Mouse (Mus musculus) hindbrain, embryonic 15.5 days (tissue): ENCODE measurements around the gene B4galnt4. TPM values are rescaled to one million over a fixed set of nuclear protein-coding genes. Genes with fewer than 3 reads are reported as not detected.

Experiments used
- ATAC-seq: fragments of 200-750 bp; cut with Nextera tagmentation; 2 replicates; pipeline ENCODE4 v1.8.0; 2017; ENCODE audit warnings: low read depth, moderate number of reproducible peaks, moderate TSS enrichment; ENCODE audit not compliant: low FRiP score
- H3K27ac ChIP-seq: fragments of 300-500 bp; sonication (generic); replicated peaks from 2 replicates; pipeline ENCODE4 v1.5.1; 2015; ENCODE audit warnings: mild to moderate bottlenecking, inconsistent platforms
- H3K27me3 ChIP-seq: fragments of 300-500 bp; sonication (generic); 2 replicates; pipeline ENCODE4 v1.6.1; 2015; ENCODE audit warnings: control low read depth, inconsistent platforms
- H3K36me3 ChIP-seq: fragments of 300-500 bp; sonication (generic); 2 replicates; pipeline ENCODE4 v1.6.1; 2015; ENCODE audit warnings: control low read depth, inconsistent platforms
- H3K4me1 ChIP-seq: fragments of 300-500 bp; sonication (generic); replicated peaks from 2 replicates; pipeline ENCODE4 v1.6.1; 2015; ENCODE audit warnings: control low read depth, inconsistent platforms
- H3K4me2 ChIP-seq: fragments of 300-500 bp; sonication (generic); 2 replicates; pipeline ENCODE4 v1.6.1; 2015; ENCODE audit warnings: moderate library complexity, mild to moderate bottlenecking, inconsistent platforms
- H3K4me3 ChIP-seq: fragments of 300-500 bp; sonication (generic); 2 replicates; pipeline ENCODE4 v1.5.1; 2015; ENCODE audit warnings: mild to moderate bottlenecking, inconsistent platforms
- H3K9ac ChIP-seq: fragments of 300-500 bp; sonication (generic); 2 replicates; pipeline ENCODE4 v1.6.1; 2015; ENCODE audit warnings: inconsistent platforms
- H3K9me3 ChIP-seq: fragments of 300-500 bp; sonication (generic); 2 replicates; pipeline ENCODE4 v1.6.1; 2016; ENCODE audit warnings: control low read depth, inconsistent platforms
- WGBS: fragments of 180-500 bp; shearing (Covaris S2); methylation state at CpG from one replicate; pipeline ENCODE4 v1.1.7; 2015; 5-methylcytosine and 5-hydroxymethylcytosine counted together
- polyA plus RNA-seq: library from polyadenylated mRNA; unstranded; fragments of >200 nt; fragmentation: Nextera tagmentation; extraction: Ambion mirVana; gene quantifications from 2 replicates; pipeline ENCODE4 v1.2.1, GENCODE M21; 2015

The B4galnt4 gene
- polyA plus RNA-seq, 1 experiment from 2014 or later = 57.3 TPM

DNA sequence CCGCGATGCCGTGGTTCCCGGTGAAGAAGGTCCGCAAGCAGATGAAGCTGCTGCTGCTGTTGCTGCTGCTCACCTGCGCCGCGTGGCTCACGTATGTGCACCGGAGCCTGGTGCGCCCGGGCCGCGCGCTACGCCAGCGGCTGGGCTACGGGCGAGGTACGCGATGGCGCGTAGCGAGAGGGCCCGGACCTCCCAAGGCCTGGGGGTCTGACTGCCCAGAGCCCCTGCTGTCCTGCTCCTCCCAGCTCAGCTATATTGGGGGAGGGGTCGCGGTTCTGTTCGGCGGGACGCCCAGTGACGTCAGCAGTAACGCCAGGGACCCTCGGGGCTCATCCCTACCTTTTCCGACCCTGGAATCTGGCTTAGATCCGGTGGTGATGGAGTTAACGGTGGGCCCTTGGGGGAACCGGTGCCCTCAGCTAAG, 377 bp downstream of the B4galnt4 start:
- H3K27me3 ChIP-seq = no peaks in the 10 kb centered on the region
- peak overlapping the region; percentile 94 for H3K27ac ChIP-seq
- under 1% methylated on average over 37 of the region's 37 CpGs for WGBS

DNA sequence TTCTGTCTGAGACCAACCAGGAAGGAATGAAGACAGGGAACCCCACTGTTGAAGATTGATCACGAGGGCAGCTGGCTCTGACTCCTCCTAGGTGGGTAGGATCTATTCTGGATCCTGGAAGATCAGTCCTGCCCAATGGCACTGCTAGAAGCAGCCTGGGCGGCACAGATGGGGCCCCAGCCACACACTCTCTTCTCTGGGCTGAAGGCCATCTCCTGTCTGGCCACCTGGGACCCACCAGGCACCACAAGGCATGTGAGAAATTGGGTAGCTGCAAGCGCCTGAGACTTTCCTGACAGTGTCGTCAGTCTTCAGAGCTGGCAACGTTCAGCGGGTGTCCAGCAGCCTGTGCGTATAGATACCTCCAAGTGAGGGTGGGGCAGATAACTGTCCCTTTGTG, 1.6 kb downstream of the B4galnt4 start:
- WGBS = 65% methylated on average over 7 of the region's 7 CpGs
- Histone ChIP-seq H3K9me3 (no peaks in the 10 kb centered on the region), H3K4me1 (peaks cover 34% of the 10 kb centered on the region), H3K4me3 (peak overlapping the region; percentile 76; the same call in 1 of the 2 replicates), H3K27me3 (no peaks in the 10 kb centered on the region), H3K9ac (peak overlapping the region; percentile 94; the same call in 1 of the 2 replicates), H3K36me3 (peaks cover 29% of the 10 kb centered on the region), H3K27ac (no peak overlapping the region), H3K4me2 (peak overlapping the region; percentile 62)
- ATAC-seq = no peak

More for the DNA sequence above, 377 bp downstream of the B4galnt4 start:
- Histone ChIP-seq H3K4me1 (peaks cover 34% of the 10 kb centered on the region), H3K9ac (peak overlapping the region; percentile 94), H3K4me3 (peak overlapping the region; percentile 76), H3K36me3 (peaks cover 24% of the 10 kb centered on the region), H3K4me2 (peak overlapping the region; percentile 62), H3K9me3 (no peaks in the 10 kb centered on the region)
- ATAC-seq = peak; percentile 59

DNA sequence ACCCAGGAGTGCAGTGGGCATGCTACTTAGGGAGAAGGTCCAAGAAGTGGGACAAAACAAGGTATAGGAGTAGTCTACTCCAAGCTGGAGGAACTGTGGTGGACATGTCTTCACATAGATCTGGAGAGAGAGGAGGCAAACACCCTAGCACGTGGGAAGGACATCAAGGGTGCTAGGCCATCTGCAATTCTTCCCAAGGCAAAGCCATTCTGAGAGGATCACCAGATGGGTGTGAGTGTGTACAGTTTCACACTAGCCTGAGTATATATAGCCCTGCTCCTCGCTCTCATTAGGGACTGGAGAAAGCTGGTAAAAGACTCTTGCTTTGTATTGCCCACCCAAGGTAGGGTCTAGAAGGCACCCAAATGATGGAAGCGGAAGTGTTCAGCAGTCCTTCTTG, 2.4 kb downstream of the B4galnt4 start:
- WGBS = 97% methylated on average over 3 of the region's 3 CpGs
- Histone ChIP-seq H3K9ac (no peak overlapping the region), H3K4me2 (no peak overlapping the region), H3K4me3 (no peak overlapping the region), H3K27ac (no peak overlapping the region), H3K27me3 (no peaks in the 10 kb centered on the region), H3K9me3 (no peaks in the 10 kb centered on the region), H3K4me1 (peaks cover 34% of the 10 kb centered on the region), H3K36me3 (peaks cover 36% of the 10 kb centered on the region)
- ATAC-seq = no peak

DNA sequence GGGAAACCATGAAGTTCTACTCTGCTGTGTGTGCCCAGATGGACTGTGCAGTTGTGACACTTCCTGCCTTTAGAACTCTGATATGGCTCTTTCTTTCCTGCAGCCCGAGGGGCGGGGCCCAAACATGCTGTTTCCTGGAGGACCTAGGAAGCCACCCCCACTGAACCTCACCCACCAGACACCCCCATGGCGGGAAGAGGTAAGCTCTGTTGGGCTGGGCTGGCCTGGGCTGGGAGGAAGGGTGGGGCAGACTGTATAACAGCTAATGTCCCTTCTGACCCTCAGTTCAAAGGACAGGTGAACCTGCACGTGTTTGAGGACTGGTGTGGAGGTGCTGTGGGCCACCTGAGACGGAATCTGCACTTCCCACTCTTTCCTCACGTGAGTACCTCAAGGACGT, 3.3 kb downstream of the B4galnt4 start:
- no peak overlapping the region for H3K4me3 ChIP-seq
- ATAC-seq = no peak
- peaks cover 31% of the 10 kb centered on the region for H3K4me1 ChIP-seq
- H3K9ac ChIP-seq = no peak overlapping the region
- H3K4me2 ChIP-seq = no peak overlapping the region
- no peaks in the 10 kb centered on the region for H3K27me3 ChIP-seq
- 92% methylated on average over 7 of the region's 7 CpGs for WGBS
- H3K27ac ChIP-seq = no peak overlapping the region
- H3K36me3 ChIP-seq = peaks cover 43% of the 10 kb centered on the region
- H3K9me3 ChIP-seq = no peaks in the 10 kb centered on the region

DNA sequence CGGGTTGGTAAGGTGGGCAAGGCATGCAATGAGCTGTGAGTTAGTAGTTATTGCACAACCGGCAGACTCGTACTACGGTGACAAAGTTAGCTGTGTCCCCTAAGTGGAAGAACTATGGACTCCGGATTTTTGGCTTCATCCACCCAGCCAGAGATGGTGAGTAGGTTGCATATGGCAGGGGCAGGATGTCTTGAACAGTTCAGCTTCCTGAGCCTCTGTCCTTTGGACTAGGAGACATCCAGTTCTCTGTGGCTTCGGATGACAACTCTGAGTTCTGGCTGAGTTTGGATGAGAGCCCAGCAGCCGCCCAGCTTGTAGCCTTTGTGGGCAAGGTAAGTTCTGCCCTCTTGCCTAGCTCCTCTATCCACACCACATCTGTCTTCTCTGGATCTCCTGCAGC, 3.7 kb downstream of the B4galnt4 start:
- H3K9ac ChIP-seq = no peak overlapping the region
- no peak overlapping the region for H3K4me3 ChIP-seq
- H3K27ac ChIP-seq = no peak overlapping the region
- no peak overlapping the region for H3K4me2 ChIP-seq
- peaks cover 29% of the 10 kb centered on the region for H3K4me1 ChIP-seq
- H3K36me3 ChIP-seq = peaks cover 43% of the 10 kb centered on the region
- H3K27me3 ChIP-seq = no peaks in the 10 kb centered on the region
- no peak for ATAC-seq
- 94% methylated on average over 7 of the region's 7 CpGs for WGBS
- no peaks in the 10 kb centered on the region for H3K9me3 ChIP-seq

DNA sequence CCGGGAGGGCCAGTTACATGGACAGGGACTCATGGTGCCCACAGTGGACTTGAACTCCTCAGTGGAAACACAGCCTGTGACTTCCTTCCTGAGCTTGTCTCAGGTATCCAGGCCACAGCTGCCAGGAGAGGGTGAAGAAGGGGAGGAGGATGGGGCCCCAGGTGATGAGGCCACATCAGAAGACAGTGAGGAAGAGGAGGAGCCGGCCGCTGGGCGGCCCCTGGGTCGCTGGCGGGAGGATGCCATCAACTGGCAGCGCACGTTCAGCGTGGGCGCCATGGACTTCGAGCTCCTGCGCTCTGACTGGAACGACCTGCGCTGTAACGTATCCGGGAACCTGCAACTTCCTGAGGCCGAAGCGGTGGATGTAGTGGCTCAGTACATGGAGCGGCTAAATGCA, 7.4 kb downstream of the B4galnt4 start:
- no peak for ATAC-seq
- no peak overlapping the region for H3K9ac ChIP-seq
- no peak overlapping the region for H3K4me2 ChIP-seq
- peaks cover 43% of the 10 kb centered on the region for H3K36me3 ChIP-seq
- peaks cover 26% of the 10 kb centered on the region for H3K4me1 ChIP-seq
- no peaks in the 10 kb centered on the region for H3K27me3 ChIP-seq
- H3K27ac ChIP-seq = no peak overlapping the region
- no peak overlapping the region for H3K4me3 ChIP-seq
- H3K9me3 ChIP-seq = no peaks in the 10 kb centered on the region
- WGBS = 74% methylated on average over 19 of the region's 19 CpGs

DNA sequence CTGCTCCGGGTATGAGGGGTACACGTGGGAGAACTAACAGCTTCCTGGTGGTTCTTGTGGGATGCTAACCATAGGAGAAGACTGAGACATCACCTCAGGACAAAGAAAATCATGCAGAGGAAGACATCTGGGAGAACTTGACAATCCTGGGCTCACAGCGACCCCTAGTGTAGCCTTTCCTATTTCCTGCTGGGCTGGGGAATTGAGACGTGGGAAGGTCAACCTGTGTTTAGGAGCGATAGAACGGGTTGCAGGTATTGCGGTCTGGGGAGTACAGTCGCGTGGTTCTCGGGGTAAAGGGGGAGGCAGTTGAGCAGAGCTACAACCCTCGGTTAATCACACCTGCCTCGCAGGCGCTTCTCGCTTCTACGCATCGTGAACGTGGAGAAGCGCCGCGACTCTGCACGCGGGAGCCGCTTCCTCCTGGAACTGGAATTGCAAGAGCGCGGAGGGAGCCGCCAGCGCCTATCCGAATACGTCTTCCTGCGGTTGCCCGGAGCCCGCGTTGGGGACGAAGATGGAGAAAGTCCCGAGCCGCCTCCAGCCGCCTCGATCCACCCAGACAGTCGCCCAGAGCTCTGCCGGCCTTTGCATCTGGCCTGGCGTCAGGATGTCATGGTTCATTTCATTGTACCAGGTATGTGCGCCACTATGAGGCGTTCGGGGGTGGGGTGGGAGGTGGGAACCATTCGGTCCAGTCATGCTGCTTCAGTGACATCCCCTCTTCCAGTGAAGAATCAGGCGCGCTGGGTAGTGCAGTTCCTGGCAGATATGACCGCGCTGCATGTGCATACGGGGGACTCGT, 9.4 kb downstream of the B4galnt4 start:
- Histone ChIP-seq H3K9me3 (no peaks in the 10 kb centered on the region), H3K4me1 (peaks cover 26% of the 10 kb centered on the region), H3K36me3 (peaks cover 27% of the 10 kb centered on the region), H3K9ac (peak overlapping the region; percentile 54), H3K27ac (peak overlapping the region; percentile 90), H3K4me3 (peak overlapping the region; percentile 39), H3K4me2 (peak overlapping the region; percentile 66), H3K27me3 (no peaks in the 10 kb centered on the region)
- WGBS = 1% methylated on average over 51 of the region's 51 CpGs
- peak; percentile 67 for ATAC-seq

DNA sequence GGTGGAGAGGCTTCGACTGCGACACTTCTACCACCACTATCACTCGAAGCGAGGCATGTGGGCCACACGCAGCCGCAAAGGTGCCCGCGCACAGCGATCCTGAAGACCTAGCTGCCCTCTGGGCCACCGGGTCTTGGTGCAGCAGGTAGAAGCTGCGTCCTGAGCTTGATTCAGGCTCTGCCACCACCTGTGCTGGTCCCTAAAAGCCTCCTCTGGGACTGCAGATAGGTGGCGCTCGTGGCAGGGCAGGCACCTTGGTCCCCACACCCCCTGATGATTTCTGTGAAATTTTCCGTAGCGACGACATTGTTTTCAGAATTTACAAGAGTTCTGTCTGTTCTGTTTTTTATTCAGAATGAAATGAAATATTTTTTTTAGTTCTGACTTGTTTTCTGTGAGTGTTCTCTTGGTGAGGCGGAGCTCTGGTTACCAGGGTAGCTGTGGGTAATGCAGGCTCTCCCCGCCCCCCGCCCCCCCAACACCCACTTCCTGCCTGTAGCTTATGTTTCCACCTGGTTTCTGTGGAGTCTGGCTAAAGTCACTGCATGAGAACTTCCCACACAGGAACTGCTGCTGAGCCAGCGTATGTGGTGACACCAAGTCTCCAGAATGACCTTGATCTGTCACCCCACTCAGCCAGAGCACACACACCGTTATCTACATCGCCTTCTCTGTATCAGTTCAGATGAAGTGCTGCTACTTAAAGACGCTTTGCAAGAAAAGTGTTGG, 11.3 kb downstream of the B4galnt4 start:
- Histone ChIP-seq H3K4me2 (peak overlapping the region; percentile 8; the same call in 1 of the 2 replicates), H3K27me3 (no peaks in the 10 kb centered on the region), H3K36me3 (peaks cover 17% of the 10 kb centered on the region), H3K27ac (no peak overlapping the region), H3K4me1 (peaks cover 26% of the 10 kb centered on the region), H3K9me3 (no peaks in the 10 kb centered on the region), H3K9ac (no peak overlapping the region), H3K4me3 (no peak overlapping the region)
- ATAC-seq = no peak
- 34% methylated on average over 23 of the region's 23 CpGs for WGBS

DNA sequence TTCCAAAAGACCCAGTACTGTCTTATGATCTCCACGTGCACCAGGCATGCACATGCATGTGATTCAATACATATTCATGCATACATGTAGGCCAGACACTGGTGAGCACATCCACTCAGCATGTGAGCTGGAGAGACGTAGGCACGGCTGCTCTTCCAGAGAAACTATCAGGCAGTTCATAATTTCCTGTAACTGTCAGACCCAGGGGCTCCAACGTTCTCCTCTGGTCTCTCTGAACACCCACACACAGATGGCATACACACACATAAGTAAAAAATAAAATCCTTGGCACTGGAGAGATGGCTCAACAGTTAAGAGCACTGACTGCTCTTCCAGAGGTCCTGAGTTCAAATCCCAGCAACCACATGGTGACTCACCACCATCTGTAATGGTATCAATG, 12.9 kb downstream of the B4galnt4 start:
- H3K9me3 ChIP-seq = no peaks in the 10 kb centered on the region
- WGBS = 86% methylated on average over 4 of the region's 4 CpGs
- no peak overlapping the region for H3K4me2 ChIP-seq
- H3K4me1 ChIP-seq = peaks cover 26% of the 10 kb centered on the region
- no peaks in the 10 kb centered on the region for H3K27me3 ChIP-seq
- no peak overlapping the region for H3K4me3 ChIP-seq
- ATAC-seq = no peak
- no peak overlapping the region for H3K27ac ChIP-seq
- H3K36me3 ChIP-seq = peaks cover 3% of the 10 kb centered on the region; the same call in 1 of the 2 replicates
- no peak overlapping the region for H3K9ac ChIP-seq

DNA sequence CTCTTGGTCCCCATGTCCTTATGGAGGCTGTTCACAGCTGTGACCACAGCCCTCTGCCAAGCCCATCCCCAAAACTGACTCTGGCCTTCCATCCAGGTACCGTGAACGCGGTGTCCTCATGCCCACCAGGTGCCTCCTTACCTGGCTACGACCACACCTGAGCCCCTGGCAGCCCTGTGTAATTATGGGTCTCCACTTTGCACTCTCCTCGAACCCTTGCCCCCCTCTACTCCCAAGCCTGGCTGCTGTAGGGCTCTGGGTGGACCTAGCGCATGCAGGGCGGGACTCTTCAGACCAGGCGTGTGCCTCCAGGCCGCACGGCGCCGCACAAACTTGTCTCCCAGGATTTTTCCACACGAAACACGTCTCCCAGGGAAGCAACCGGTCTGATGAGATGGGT, 16.9 kb downstream of the B4galnt4 start, which contains the start of gene Pkp3:
Gene Pkp3, plus strand, starts transcription at position 378 of the 400 bp plus-strand sequence.
- H3K4me3 ChIP-seq = no peak within 1 kb of the TSS
- H3K4me2 ChIP-seq = no peak within 1 kb of the TSS
- WGBS = 94% methylated on average over 15 of the region's 15 CpGs
- H3K27me3 ChIP-seq = peaks cover 3% of the 10 kb centered on the region; the same call in 1 of the 2 replicates
- H3K9ac ChIP-seq = no peak within 1 kb of the TSS
- no peaks in the 10 kb centered on the region for H3K9me3 ChIP-seq
- H3K4me1 ChIP-seq = no peaks in the 10 kb centered on the region
- ATAC-seq = no peak
- no peaks in the 10 kb centered on the region for H3K36me3 ChIP-seq
- H3K27ac ChIP-seq = no peak within 1 kb of the TSS

DNA sequence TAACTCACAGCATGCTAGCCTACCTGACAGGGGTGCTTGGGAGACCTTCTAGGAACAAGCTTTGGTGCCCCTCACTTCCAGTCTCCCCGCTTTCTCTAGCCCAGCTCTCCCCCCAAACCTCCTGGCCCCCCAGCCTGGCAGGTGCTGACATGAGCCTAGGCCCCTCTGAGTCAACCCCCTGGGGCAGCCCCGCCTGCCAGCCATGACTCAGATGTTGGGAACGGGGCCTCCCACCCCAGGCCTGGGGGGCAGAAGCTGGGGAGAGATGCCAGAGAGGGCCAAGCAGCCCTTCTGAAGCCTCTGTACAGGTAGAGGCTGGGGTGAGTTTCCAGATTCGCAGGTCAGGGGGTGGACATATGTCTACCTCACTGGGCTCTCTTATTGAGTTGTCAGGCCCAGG, 18.0 kb downstream of the B4galnt4 start:
- 85% methylated on average over 4 of the region's 4 CpGs for WGBS
- H3K4me3 ChIP-seq = no peak overlapping the region
- H3K4me2 ChIP-seq = no peak overlapping the region
- H3K36me3 ChIP-seq = no peaks in the 10 kb centered on the region
- H3K9ac ChIP-seq = no peak overlapping the region
- ATAC-seq = no peak
- H3K27me3 ChIP-seq = peaks cover 3% of the 10 kb centered on the region; the same call in 1 of the 2 replicates
- H3K4me1 ChIP-seq = no peaks in the 10 kb centered on the region
- no peaks in the 10 kb centered on the region for H3K9me3 ChIP-seq
- no peak overlapping the region for H3K27ac ChIP-seq
